Mouse (Mus musculus) forebrain, embryonic 14.5 days (tissue): ENCODE data around the gene Yy1. TPM values are rescaled to one million over a fixed set of nuclear protein-coding genes. Genes with fewer than 3 reads are reported as not detected.

ENCODE experiments used
- ATAC-seq: fragments of 200-750 bp; cut with Nextera tagmentation; 2 replicates; pipeline ENCODE4 v1.8.0; 2017; ENCODE audit warnings: mild to moderate bottlenecking, moderate library complexity
- DNase-seq: peaks from one replicate; pipeline ENCODE4 v3.0.0-alpha.2; 2015; ENCODE audit warnings: low spot score
- H3K27ac ChIP-seq: fragments of 300-500 bp; sonication (generic); 2 replicates; pipeline ENCODE4 v1.5.1; 2014; ENCODE audit warnings: low read depth, mild to moderate bottlenecking, control low read depth, low read length, moderate library complexity
- H3K27me3 ChIP-seq: fragments of 300-500 bp; sonication (generic); replicated peaks from 2 replicates; pipeline ENCODE4 v1.6.1; 2014; ENCODE audit warnings: low read length, control low read depth, mixed read lengths; ENCODE audit not compliant: control insufficient read depth, insufficient read depth
- H3K36me3 ChIP-seq: fragments of 300-500 bp; sonication (generic); 2 replicates; pipeline ENCODE4 v1.6.1; 2014; ENCODE audit warnings: low read length, control low read depth; ENCODE audit not compliant: control insufficient read depth, insufficient read depth
- H3K4me1 ChIP-seq: fragments of 300-500 bp; sonication (generic); 2 replicates; pipeline ENCODE4 v1.6.1; 2014; ENCODE audit warnings: antibody characterized with exemption, low read length, control low read depth; ENCODE audit not compliant: control insufficient read depth, insufficient read depth
- H3K4me2 ChIP-seq: fragments of 300-500 bp; sonication (generic); 2 replicates; pipeline ENCODE4 v1.6.1; 2014; ENCODE audit warnings: mild to moderate bottlenecking, control low read depth, low read length
- H3K4me3 ChIP-seq: fragments of 300-500 bp; sonication (generic); 2 replicates; pipeline ENCODE4 v1.5.1; 2014; ENCODE audit warnings: low read depth, low read length, control low read depth
- H3K9ac ChIP-seq: fragments of 300-500 bp; sonication (generic); 2 replicates; pipeline ENCODE4 v1.6.1; 2014; ENCODE audit warnings: mild to moderate bottlenecking, low read length, control low read depth, moderate library complexity
- H3K9me3 ChIP-seq: fragments of 300-500 bp; sonication (generic); replicated peaks from 2 replicates; pipeline ENCODE4 v1.6.1; 2016; ENCODE audit warnings: low read length, control low read depth, mixed read lengths; ENCODE audit not compliant: control insufficient read depth
- WGBS: fragments of 180-500 bp; shearing (Covaris S2); extraction: QIAGEN DNeasy Blood & Tissue Kit; methylation state at CpG from one replicate; pipeline ENCODE4 v1.1.7; 2014; 5-methylcytosine and 5-hydroxymethylcytosine counted together
- polyA plus RNA-seq: library from polyadenylated mRNA; unstranded; fragments of >200 nt; fragmentation: Nextera tagmentation; extraction: Ambion mirVana; gene quantifications from 2 replicates; pipeline ENCODE4 v1.2.1, GENCODE M21; 2014

Gene Yy1
- polyA plus RNA-seq, 1 experiment from 2014 or later = 17.6 TPM

DNA sequence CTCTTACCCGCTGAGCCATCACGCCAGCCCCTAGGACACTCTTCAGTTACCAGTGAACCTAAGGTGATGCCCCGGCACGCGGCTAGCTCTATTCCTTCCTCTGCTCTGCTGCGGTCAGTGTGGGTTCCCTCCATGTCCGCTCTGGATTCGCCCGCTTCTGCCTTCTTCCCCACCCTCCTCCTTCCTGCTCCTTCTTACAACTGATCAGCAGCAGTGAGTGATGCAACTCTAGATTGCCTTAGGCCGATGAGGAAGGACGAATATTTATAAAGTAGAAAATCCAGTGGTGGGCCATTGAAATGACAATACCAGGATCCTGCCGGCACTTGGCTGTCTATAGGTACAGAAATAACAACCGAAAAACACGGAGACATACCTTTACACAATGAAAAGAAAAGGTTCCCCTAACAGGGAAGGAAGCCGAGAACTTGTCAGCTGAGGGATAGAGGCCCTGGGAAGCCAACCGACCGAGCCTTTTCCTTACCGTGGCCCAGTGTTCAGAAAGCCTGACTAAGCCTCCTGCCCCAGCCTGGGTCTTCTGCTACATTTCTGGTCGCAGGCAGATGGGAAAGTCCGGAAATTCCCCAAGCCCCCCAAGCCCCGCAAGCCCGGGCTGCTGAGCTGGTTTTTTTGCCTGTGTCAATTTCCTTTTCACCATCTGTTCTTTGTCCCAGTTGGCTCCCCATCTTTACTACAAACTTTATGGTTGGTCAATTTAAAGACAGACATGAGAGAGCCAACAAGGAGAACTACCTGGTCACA, 27.7 kb upstream of the Yy1 start:
- H3K4me2 ChIP-seq = peak overlapping the region; percentile 14; the same call in 1 of the 2 replicates
- no peaks in the 10 kb centered on the region for H3K9me3 ChIP-seq
- DNase-seq (no peak), ATAC-seq (no peak)
- H3K27me3 ChIP-seq = no peaks in the 10 kb centered on the region
- no peak overlapping the region for H3K27ac ChIP-seq
- H3K9ac ChIP-seq = peak overlapping the region; percentile 29; the same call in 1 of the 2 replicates
- H3K4me1 ChIP-seq = peaks cover 7% of the 10 kb centered on the region; the same call in 1 of the 2 replicates
- WGBS = 72% methylated on average over 22 of the region's 22 CpGs
- H3K36me3 ChIP-seq = no peaks in the 10 kb centered on the region
- no peak overlapping the region for H3K4me3 ChIP-seq

GRCm38 (mm10) chr12:108765751-108766221, 27.0 kb upstream of the Yy1 start:
- Histone ChIP-seq H3K4me1 (peaks cover 7% of the 10 kb centered on the region; the same call in 1 of the 2 replicates), H3K27ac (peak overlapping the region; percentile 48; the same call in 1 of the 2 replicates), H3K4me3 (no peak overlapping the region), H3K9me3 (no peaks in the 10 kb centered on the region), H3K27me3 (no peaks in the 10 kb centered on the region), H3K4me2 (peak overlapping the region; percentile 14; the same call in 1 of the 2 replicates), H3K36me3 (no peaks in the 10 kb centered on the region), H3K9ac (peak overlapping the region; percentile 29)
- 36% methylated on average over 14 of the region's 14 CpGs for WGBS
- ATAC-seq (no peak), DNase-seq (no peak)

DNA sequence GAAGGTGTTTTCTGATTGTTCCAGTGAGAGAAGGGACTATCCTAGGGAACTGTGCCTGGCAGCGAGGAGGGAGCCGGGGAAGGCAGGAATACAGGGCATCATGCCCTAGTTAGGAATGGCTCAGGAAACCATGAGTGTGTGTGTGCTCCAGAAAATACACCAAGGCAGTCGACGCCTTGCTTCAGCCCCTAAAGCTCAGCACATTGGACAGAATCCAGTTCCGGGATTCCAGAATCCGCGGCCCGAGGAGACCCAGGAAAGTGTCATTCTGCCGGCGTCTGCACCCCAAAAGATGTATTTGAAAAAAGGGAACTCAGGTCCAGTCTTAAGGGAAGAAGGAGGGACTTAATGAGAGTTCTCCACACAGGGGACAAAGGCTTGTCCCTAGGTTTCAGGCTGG, 26.5 kb upstream of the Yy1 start:
- H3K4me2 ChIP-seq = no peak overlapping the region
- H3K27me3 ChIP-seq = no peaks in the 10 kb centered on the region
- H3K4me1 ChIP-seq = peaks cover 7% of the 10 kb centered on the region; the same call in 1 of the 2 replicates
- H3K9me3 ChIP-seq = no peaks in the 10 kb centered on the region
- no peak for DNase-seq
- peak overlapping the region; percentile 29; the same call in 1 of the 2 replicates for H3K9ac ChIP-seq
- no peaks in the 10 kb centered on the region for H3K36me3 ChIP-seq
- no peak overlapping the region for H3K27ac ChIP-seq
- H3K4me3 ChIP-seq = no peak overlapping the region
- no peak for ATAC-seq
- 65% methylated on average over 10 of the region's 10 CpGs for WGBS

GRCm38 (mm10) chr12:108766866-108767265, 25.9 kb upstream of the Yy1 start:
- Histone ChIP-seq H3K36me3 (no peaks in the 10 kb centered on the region), H3K4me2 (no peak overlapping the region), H3K9ac (no peak overlapping the region), H3K4me1 (peaks cover 7% of the 10 kb centered on the region; the same call in 1 of the 2 replicates), H3K4me3 (no peak overlapping the region), H3K27me3 (no peaks in the 10 kb centered on the region), H3K27ac (peak overlapping the region; percentile 21; the same call in 1 of the 2 replicates), H3K9me3 (no peaks in the 10 kb centered on the region)
- DNase-seq (peak; percentile 27), ATAC-seq (no peak)
- WGBS = 66% methylated on average over 7 of the region's 7 CpGs

- H3K4me3 ChIP-seq = no peak overlapping the region
- H3K36me3 ChIP-seq = no peaks in the 10 kb centered on the region
- no peaks in the 10 kb centered on the region for H3K9me3 ChIP-seq
- DNase-seq (no peak), ATAC-seq (no peak)
- H3K27me3 ChIP-seq = no peaks in the 10 kb centered on the region
- WGBS = 87% methylated on average over 11 of the region's 11 CpGs
- no peak overlapping the region for H3K27ac ChIP-seq
- H3K9ac ChIP-seq = no peak overlapping the region
- no peak overlapping the region for H3K4me2 ChIP-seq
- H3K4me1 ChIP-seq = peaks cover 7% of the 10 kb centered on the region; the same call in 1 of the 2 replicates
These were observed 24.4 kb upstream of the Yy1 start for GRCm38 (mm10) chr12:108768196-108768854.

- DNase-seq (no peak), ATAC-seq (no peak)
- no peaks in the 10 kb centered on the region for H3K4me1 ChIP-seq
- H3K9me3 ChIP-seq = peaks cover 7% of the 10 kb centered on the region; the same call in 1 of the 2 replicates
- H3K9ac ChIP-seq = no peak overlapping the region
- no peak overlapping the region for H3K4me3 ChIP-seq
- no peak overlapping the region for H3K27ac ChIP-seq
- H3K27me3 ChIP-seq = no peaks in the 10 kb centered on the region
- no peak overlapping the region for H3K4me2 ChIP-seq
- whole genome bisulfite sequencing = 95% methylated on average over 7 of the region's 7 CpGs
- 0 out of 2 replicates have a peak, but pooled peaks cover 4% of the 10 kb centered on the region for H3K36me3 ChIP-seq
These were observed 12.5 kb upstream of the Yy1 start for GRCm38 (mm10) chr12:108780108-108780877.

DNA sequence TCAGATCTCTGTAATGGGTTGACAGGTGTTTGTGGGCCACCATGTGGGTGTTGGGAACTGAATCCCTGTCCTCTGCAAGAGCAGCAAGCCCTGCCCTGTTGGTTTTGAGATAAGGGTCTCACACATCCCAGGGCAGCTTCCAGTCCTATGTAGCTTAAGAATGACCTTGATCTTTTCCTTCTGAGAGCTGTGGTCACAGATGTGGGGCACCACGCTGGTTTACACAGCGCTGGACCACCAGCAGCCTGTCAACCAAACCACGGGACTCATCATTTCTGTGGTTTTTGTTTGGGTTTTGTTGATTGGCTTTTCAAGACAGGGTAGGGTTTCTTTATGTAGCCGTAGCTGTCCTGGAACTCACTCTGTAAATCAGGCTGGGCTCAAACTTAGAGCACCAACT, 7.6 kb upstream of the Yy1 start:
- ATAC-seq = no peak
- H3K4me1 ChIP-seq = no peaks in the 10 kb centered on the region
- H3K4me2 ChIP-seq = no peak overlapping the region
- WGBS = 93% methylated on average over 4 of the region's 4 CpGs
- no peak overlapping the region for H3K4me3 ChIP-seq
- H3K9me3 ChIP-seq = 0 out of 2 replicates have a peak, but pooled peaks cover 3% of the 10 kb centered on the region
- no peak overlapping the region for H3K9ac ChIP-seq
- H3K27me3 ChIP-seq = no peaks in the 10 kb centered on the region
- H3K36me3 ChIP-seq = 0 out of 2 replicates have a peak, but pooled peaks cover under 1% of the 10 kb centered on the region
- H3K27ac ChIP-seq = no peak overlapping the region
- DNase-seq = no peak

GRCm38 (mm10) chr12:108787329-108787728, 5.4 kb upstream of the Yy1 start:
- Histone ChIP-seq H3K4me3 (no peak overlapping the region), H3K27me3 (no peaks in the 10 kb centered on the region), H3K4me1 (peaks cover 13% of the 10 kb centered on the region), H3K9me3 (0 out of 2 replicates have a peak, but pooled peaks cover 3% of the 10 kb centered on the region), H3K9ac (no peak overlapping the region), H3K4me2 (no peak overlapping the region), H3K36me3 (no peaks in the 10 kb centered on the region), H3K27ac (no peak overlapping the region)
- WGBS = 92% methylated on average over 2 of the region's 2 CpGs
- ATAC-seq (no peak), DNase-seq (no peak)
